Mouse (Mus musculus): ENCODE measurements at regions not wholly inside any gene's neighbourhood (a gene's known extent, or its start where the extent isn't known, plus 50 kb on each side); places are given as distances from the start of the nearest gene placed in this dataset.

DNA sequence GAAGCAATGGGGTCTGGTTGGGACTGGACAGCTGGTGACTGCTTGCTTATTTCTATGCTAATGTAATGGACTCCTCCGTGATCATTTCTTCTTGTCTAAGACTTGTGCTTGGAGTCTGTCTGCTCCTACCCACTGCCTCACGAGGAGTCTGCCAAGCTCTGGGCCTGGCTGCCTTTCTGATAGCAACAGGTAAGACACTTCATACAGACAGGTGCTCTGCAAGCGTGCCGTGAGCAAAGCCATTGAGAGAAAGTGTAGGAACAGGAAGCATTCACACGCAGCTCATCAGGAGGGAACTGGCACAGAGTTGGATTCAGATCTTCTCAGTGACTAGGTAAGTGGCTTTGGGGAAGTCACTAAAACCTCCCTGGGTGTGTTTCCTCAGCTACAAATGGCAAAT is 57.6 kb upstream of the 2410004P03Rik start:
- no peaks in the 10 kb centered on the region for H3K79me2 ChIP-seq (ENCODE audit: control insufficient read depth, insufficient read depth, low read length, poor library complexity)
- H3K9ac ChIP-seq (ENCODE audit: control insufficient read depth, low read depth, low read length, poor library complexity, severe bottlenecking): no peak overlapping the region
- TF ChIP-seq GABPA (IDR thresholded peaks at IDR 0.05; ENCODE audit: low read depth, low read length) (no peak), CHD2 (IDR thresholded peaks at IDR 0.05; ENCODE audit: low read length) (no peak), MXI1 (IDR thresholded peaks at IDR 0.05; ENCODE audit: low read depth, low read length) (no peak), NELFE (IDR thresholded peaks at IDR 0.05; ENCODE audit: low read depth, low read length) (no peak), TAL1 (IDR thresholded peaks at IDR 0.05; ENCODE audit: low read length) (no peak)
- no peaks in the 10 kb centered on the region for H3K4me1 ChIP-seq (ENCODE audit: control insufficient read depth in 1 of 2, insufficient read depth in 2 of 2, low read length in 2 of 2)
- no peaks in the 10 kb centered on the region for H3K36me3 ChIP-seq (ENCODE audit: control insufficient read depth in 1 of 2, insufficient read depth in 2 of 2, low read length in 2 of 2)
- H3K9me3 ChIP-seq (replicated peaks; ENCODE audit: insufficient read depth, low read length): no peaks in the 10 kb centered on the region
- no peak overlapping the region for H3K27ac ChIP-seq (ENCODE audit: control insufficient read depth, low read depth, low read length)
- H3K27me3 ChIP-seq (ENCODE audit: control insufficient read depth in 1 of 2, insufficient read depth in 2 of 2, low read length in 2 of 2): peaks cover 7 to 11% of the 10 kb centered on the region in 2 experiments
- no peak for DNase-seq (ENCODE audit: low read depth, low spot score)
- no peak overlapping the region for H3K4me3 ChIP-seq (ENCODE audit: control insufficient read depth in 1 of 2, insufficient read depth in 1 of 2, low read depth in 2 of 2, low read length in 2 of 2)

DNA sequence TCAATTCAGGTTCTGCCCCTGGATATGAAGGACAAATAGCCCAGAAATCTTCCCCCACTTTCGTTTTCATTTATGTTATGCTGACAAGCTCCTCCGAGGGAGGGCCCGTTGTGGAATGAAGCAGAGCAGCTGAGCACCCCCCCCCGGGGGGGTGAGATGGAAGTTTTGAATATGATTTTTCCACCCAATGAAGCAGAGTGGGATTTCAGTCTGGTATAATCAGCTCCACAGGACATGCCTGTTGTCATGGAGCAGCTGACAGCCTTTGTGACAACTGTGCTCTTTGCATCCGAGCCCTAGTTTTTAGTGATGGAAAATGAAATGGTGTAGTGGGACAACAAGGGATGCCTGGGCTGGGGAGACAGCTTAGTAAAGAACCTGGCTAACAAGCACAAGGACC is 52.4 kb upstream of the 2410004P03Rik start:
- H3K9ac ChIP-seq (ENCODE audit: control insufficient read depth, low read depth, low read length, poor library complexity, severe bottlenecking): no peak overlapping the region
- peaks cover 14 to 21% of the 10 kb centered on the region in 2 experiments for H3K27me3 ChIP-seq (ENCODE audit: control insufficient read depth in 1 of 2, insufficient read depth in 2 of 2, low read length in 2 of 2)
- no peaks in the 10 kb centered on the region for H3K4me1 ChIP-seq (ENCODE audit: control insufficient read depth in 1 of 2, insufficient read depth in 2 of 2, low read length in 2 of 2)
- H3K79me2 ChIP-seq (ENCODE audit: control insufficient read depth, insufficient read depth, low read length, poor library complexity): no peaks in the 10 kb centered on the region
- no peaks in the 10 kb centered on the region for H3K36me3 ChIP-seq (ENCODE audit: control insufficient read depth in 1 of 2, insufficient read depth in 2 of 2, low read length in 2 of 2)
- TF ChIP-seq ETS1 (IDR thresholded peaks at IDR 0.05; ENCODE audit: low read depth, low read length) (no peak), HCFC1 (IDR thresholded peaks at IDR 0.05; ENCODE audit: low read depth, low read length) (no peak), ZMIZ1 (IDR thresholded peaks at IDR 0.05; ENCODE audit: low read depth, low read length) (no peak), MYC (IDR thresholded peaks at IDR 0.05; ENCODE audit: low read depth, low read length) (no peak), ZC3H11A (IDR thresholded peaks at IDR 0.05; ENCODE audit: low read depth, low read length) (no peak), NELFE (IDR thresholded peaks at IDR 0.05; ENCODE audit: low read depth, low read length) (no peak), CHD2 (IDR thresholded peaks at IDR 0.05; ENCODE audit: low read length) (no peak), TBP (IDR thresholded peaks at IDR 0.05; ENCODE audit: low read depth, low read length) (no peak), MEF2A (IDR thresholded peaks at IDR 0.05; ENCODE audit: extremely low read depth, insufficient replicate concordance, low read depth, low read length, poor library complexity, severe bottlenecking) (no peak), CHD1 (IDR thresholded peaks at IDR 0.05; ENCODE audit: low read depth, low read length) (no peak), JUND (IDR thresholded peaks at IDR 0.05; ENCODE audit: low read depth, low read length) (no peak), MXI1 (IDR thresholded peaks at IDR 0.05; ENCODE audit: low read depth, low read length) (no peak)
- no peak overlapping the region for H3K27ac ChIP-seq (ENCODE audit: control insufficient read depth, low read depth, low read length)
- H3K9me3 ChIP-seq (replicated peaks; ENCODE audit: insufficient read depth, low read length): no peaks in the 10 kb centered on the region
- DNase-seq (ENCODE audit: low read depth, low spot score): no peak
- no peak overlapping the region for H3K4me3 ChIP-seq (ENCODE audit: control insufficient read depth in 1 of 2, insufficient read depth in 1 of 2, low read depth in 2 of 2, low read length in 2 of 2)

Measured in MEL (cell line).